Mouse (Mus musculus) heart, adult 2 months (tissue): ENCODE measurements at regions not wholly inside any gene's neighbourhood (a gene's known extent, or its start where the extent isn't known, plus 50 kb on each side); places are given as distances from the start of the nearest gene placed in this dataset.

Source experiments
- DNase-seq, 2 experiments: peaks; one replicate each; pipeline ENCODE4 v3.0.0; 2021
- H3K27ac ChIP-seq: fragments of 200-600 bp; 2 replicates; pipeline ENCODE4 v1.8.1; 2022
- H3K27me3 ChIP-seq: fragments of 200-500 bp; 2 replicates; pipeline ENCODE4 v1.6.1; 2012; ENCODE audit warnings: mild to moderate bottlenecking, low read length, inconsistent platforms, mixed read lengths; ENCODE audit not compliant: control insufficient read depth, insufficient read depth
- H3K36me3 ChIP-seq: fragments of 200-500 bp; 2 replicates; pipeline ENCODE4 v1.6.1; 2012; ENCODE audit warnings: low read length, inconsistent platforms; ENCODE audit not compliant: control insufficient read depth, insufficient read depth
- H3K4me1 ChIP-seq: fragments of 200-500 bp; 2 replicates; pipeline ENCODE4 v1.6.1; 2011; ENCODE audit warnings: low read length; ENCODE audit not compliant: control insufficient read depth, insufficient read depth
- H3K4me3 ChIP-seq: fragments of 200-600 bp; 2 replicates; pipeline ENCODE4 v1.8.1; 2022
- H3K79me2 ChIP-seq: fragments of 200-500 bp; replicated peaks from 2 replicates; pipeline ENCODE4 v1.6.1; 2012; ENCODE audit warnings: mild to moderate bottlenecking, inconsistent platforms, low read length, moderate library complexity, mixed read lengths; ENCODE audit not compliant: control insufficient read depth, insufficient read depth
- H3K9ac ChIP-seq: fragments of 200-500 bp; 2 replicates; pipeline ENCODE4 v1.6.1; 2012; ENCODE audit warnings: low read depth, mild to moderate bottlenecking, control low read depth, inconsistent platforms, low read length, mixed read lengths
- CTCF ChIP-seq: fragments of 200-600 bp; IDR thresholded peaks from 2 replicates; pipeline ENCODE4 v1.8.1; 2022; ENCODE audit warnings: antibody characterized with exemption, mild to moderate bottlenecking, moderate library complexity
- EP300 ChIP-seq: fragments of 200-500 bp; IDR thresholded peaks from 2 replicates; pipeline ENCODE4 v1.6.1; 2011; ENCODE audit warnings: low read depth, low read length, control low read depth; ENCODE audit not compliant: insufficient read depth
- POLR2A ChIP-seq: fragments of 200-500 bp; IDR thresholded peaks from 2 replicates; pipeline ENCODE4 v1.6.1; 2011; ENCODE audit warnings: mild to moderate bottlenecking, low read depth, low read length, control low read depth; ENCODE audit not compliant: insufficient read depth
- WGBS: fragments of 180-500 bp; shearing (Covaris S2); methylation state at CpG from one replicate; pipeline ENCODE4 v1.1.7; 2018; 5-methylcytosine and 5-hydroxymethylcytosine counted together
- intact Hi-C: fragments of 180-260 bp; cut with DNase I; formaldehyde crosslinking; loops from one replicate; pipeline ENCODE4 v1.15.1; 2025

GRCm38 (mm10) chr1:128535537-128536150 is 56.4 kb downstream of the Cxcr4 start:
- Histone ChIP-seq H3K79me2 (no peaks in the 10 kb centered on the region), H3K4me1 (no peaks in the 10 kb centered on the region), H3K27me3 (no peaks in the 10 kb centered on the region), H3K36me3 (no peaks in the 10 kb centered on the region), H3K9ac (no peak overlapping the region), H3K4me3 (no peak overlapping the region), H3K27ac (no peak overlapping the region)
- TF ChIP-seq CTCF (no peak), POLR2A (no peak), EP300 (no peak)
- 66% methylated on average over 10 of the region's 10 CpGs for WGBS
- no peak for DNase-seq
- intact Hi-C loops, result no loop called here

GRCm38 (mm10) chr1:128532632-128533031 is 59.5 kb downstream of the Cxcr4 start:
- Histone ChIP-seq H3K9ac (no peak overlapping the region), H3K27me3 (no peaks in the 10 kb centered on the region), H3K4me3 (no peak overlapping the region), H3K27ac (no peak overlapping the region), H3K4me1 (no peaks in the 10 kb centered on the region), H3K79me2 (no peaks in the 10 kb centered on the region), H3K36me3 (no peaks in the 10 kb centered on the region)
- 13% methylated on average over 4 of the region's 4 CpGs for WGBS
- no peak for DNase-seq
- no peak for TF ChIP-seq CTCF
- intact Hi-C loops, result no loop called here

DNA sequence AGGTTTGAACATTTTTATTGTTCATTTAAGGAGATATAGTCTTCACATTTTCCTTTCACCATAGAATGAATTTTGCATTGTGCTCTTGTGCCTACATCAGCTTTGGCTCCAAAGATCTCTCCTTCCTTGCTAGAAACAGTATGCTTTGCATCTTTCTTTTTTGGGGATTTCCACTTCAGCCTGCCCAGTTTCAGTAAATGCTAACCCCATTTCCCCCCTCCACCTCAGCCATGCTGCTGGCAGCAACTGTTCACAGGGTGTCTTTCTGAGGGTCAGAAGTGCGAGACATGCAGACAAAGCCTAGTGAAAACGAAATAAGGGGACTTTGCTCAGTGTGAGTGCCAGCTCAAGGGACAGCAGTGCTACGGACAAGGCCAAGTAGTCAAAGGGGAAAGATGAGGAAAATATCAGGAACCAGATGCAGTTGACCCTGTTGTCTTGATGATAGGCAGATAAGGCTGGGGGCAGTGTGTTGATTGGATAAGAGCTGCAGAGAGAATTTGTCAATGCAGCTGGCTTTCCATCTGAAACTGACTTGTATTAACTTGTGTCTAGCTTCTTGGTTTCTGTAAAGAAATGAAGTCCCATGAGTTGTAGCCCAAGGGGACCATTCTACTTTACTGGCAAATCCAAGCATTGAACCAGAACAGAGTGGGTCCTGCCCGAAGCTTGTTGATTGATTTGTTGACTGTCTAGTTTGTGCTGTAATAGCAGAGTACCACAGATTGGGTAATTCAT is 62.1 kb downstream of the Cxcr4 start:
- intact Hi-C loops, result no loop called here
- no peaks in the 10 kb centered on the region for H3K36me3 ChIP-seq
- no peak for TF ChIP-seq POLR2A
- no peak for TF ChIP-seq CTCF
- TF ChIP-seq EP300, result no peak
- no peaks in the 10 kb centered on the region for H3K4me1 ChIP-seq
- no peak overlapping the region for H3K9ac ChIP-seq
- WGBS, result 84% methylated on average over 4 of the region's 4 CpGs
- H3K27ac ChIP-seq, result no peak overlapping the region
- H3K79me2 ChIP-seq, result no peaks in the 10 kb centered on the region
- DNase-seq, result no peak
- H3K27me3 ChIP-seq, result no peaks in the 10 kb centered on the region
- H3K4me3 ChIP-seq, result no peak overlapping the region

- H3K36me3 ChIP-seq, result no peaks in the 10 kb centered on the region
- TF ChIP-seq EP300 (no peak), CTCF (no peak), POLR2A (no peak)
- no peak overlapping the region for H3K27ac ChIP-seq
- WGBS, result 88% methylated on average over 4 of the region's 4 CpGs
- H3K9ac ChIP-seq, result no peak overlapping the region
- H3K4me1 ChIP-seq, result no peaks in the 10 kb centered on the region
- H3K79me2 ChIP-seq, result no peaks in the 10 kb centered on the region
- no peak overlapping the region for H3K4me3 ChIP-seq
- intact Hi-C loops, result no loop called here
- no peak for DNase-seq
- no peaks in the 10 kb centered on the region for H3K27me3 ChIP-seq
These were observed 72.9 kb downstream of the Cxcr4 start for GRCm38 (mm10) chr1:128519234-128519633.

GRCm38 (mm10) chr1:128518514-128518913 is 73.6 kb downstream of the Cxcr4 start:
- Histone ChIP-seq H3K27me3 (no peaks in the 10 kb centered on the region), H3K27ac (no peak overlapping the region), H3K36me3 (no peaks in the 10 kb centered on the region), H3K4me3 (no peak overlapping the region), H3K79me2 (no peaks in the 10 kb centered on the region), H3K9ac (no peak overlapping the region), H3K4me1 (no peaks in the 10 kb centered on the region)
- DNase-seq, result no peak
- no peak for TF ChIP-seq CTCF
- TF ChIP-seq EP300, result no peak
- TF ChIP-seq POLR2A, result no peak
- intact Hi-C loops, result no loop called here
- WGBS, result 89% methylated on average over 5 of the region's 5 CpGs

DNA sequence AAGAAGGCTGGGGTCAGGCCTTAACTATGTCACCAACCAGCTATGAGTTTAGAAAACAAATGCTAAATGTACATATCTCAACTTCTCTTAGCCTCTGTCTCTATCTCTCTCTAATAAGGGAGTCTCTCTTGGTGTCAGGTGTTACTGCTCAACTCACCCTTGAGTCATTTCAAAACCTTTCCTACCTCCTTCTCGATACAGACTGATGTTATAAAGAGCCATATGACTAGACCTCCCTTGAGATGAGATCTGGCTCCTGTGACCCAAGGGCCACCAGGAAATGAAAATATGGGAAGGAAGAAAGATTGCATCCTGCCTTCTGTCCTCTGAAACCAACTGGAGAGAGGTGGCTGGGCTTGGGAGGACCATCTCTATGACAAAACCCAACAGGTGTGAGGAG is 74.7 kb downstream of the Cxcr4 start:
- Histone ChIP-seq H3K27ac (no peak overlapping the region), H3K79me2 (no peaks in the 10 kb centered on the region), H3K36me3 (no peaks in the 10 kb centered on the region), H3K27me3 (no peaks in the 10 kb centered on the region), H3K9ac (no peak overlapping the region), H3K4me1 (no peaks in the 10 kb centered on the region), H3K4me3 (no peak overlapping the region)
- TF ChIP-seq EP300, result no peak
- TF ChIP-seq CTCF, result no peak
- no peak for TF ChIP-seq POLR2A
- 72% methylated on average over 1 of the region's 1 CpGs for WGBS
- intact Hi-C loops, result no loop called here
- DNase-seq, result no peak
